ENCODE assay signal across 8 mouse cellular contexts in genomic region chr15:6840199-6840598, GRCm38 (mm10). TPM values are rescaled to one million over a fixed set of nuclear protein-coding genes. Genes with fewer than 3 reads are reported as not detected.
DNase-seq lines count a peak whose midpoint lies in the region; ATAC-seq lines count a peak whose summit lies in the region.

No protein-coding gene starts in this region.

- H3K27ac ChIP-seq in midbrain, embryonic 15.5 days = no peak overlapping the region

- peak; percentile 66 for ATAC-seq in midbrain, embryonic 15.5 days (replicated peaks)

- no peak overlapping the region for H3K4me2 ChIP-seq in midbrain, embryonic 15.5 days

- 59% methylated on average over 4 of the region's 4 CpGs for WGBS in midbrain, embryonic 15.5 days

- peak; percentile 14 for DNase-seq in cerebellum, adult 9-10 months
- DNase-seq in cerebellum, postnatal 36 days = no peak
- DNase-seq in left cerebral cortex, postnatal 14 days (ENCODE audit: low spot score in 2 of 2) = peak; percentile 8 to 48
- no peak for DNase-seq in left cerebral cortex, adult 8-10 months (ENCODE audit: low spot score in 2 of 2)
- DNase-seq in embryo, embryonic 11 days = peak; percentile 56
- DNase-seq in thymus, postnatal 0 days (ENCODE audit: low spot score) = no peak
- no peak for DNase-seq in T-cell, adult 2 months (ENCODE audit: low spot score)

- no peaks in the 10 kb centered on the region for H3K4me1 ChIP-seq in midbrain, embryonic 15.5 days

- H3K4me3 ChIP-seq in midbrain, embryonic 15.5 days = no peak overlapping the region

- no peaks in the 10 kb centered on the region for H3K27me3 ChIP-seq in midbrain, embryonic 15.5 days (replicated peaks)

- H3K36me3 ChIP-seq in midbrain, embryonic 15.5 days (replicated peaks) = no peaks in the 10 kb centered on the region

- intact Hi-C loops in left cerebral cortex, postnatal 14 days (cut with DNase I) = loop anchor here (5.0 to 10.0 kb wide), 2 partner anchors 42 to 605 kb away; no protein-coding TSS in a partner anchor

- no peak overlapping the region for H3K9ac ChIP-seq in midbrain, embryonic 15.5 days

- H3K9me3 ChIP-seq in midbrain, embryonic 15.5 days = no peaks in the 10 kb centered on the region

RNA-seq across cellular contexts. Expression of gene Osmr, which starts 34.6 kb away (rescaled TPM):
- total RNA-seq in left cerebral cortex, postnatal 14 days (2021) = 1 to 10 TPM; 3.3 to 3.8 TPM
- total RNA-seq in left cerebral cortex, adult 8-10 months (2022) = 1 to 10 TPM; 1.7 to 8.3 (median 3.9) TPM
- polyA plus RNA-seq in midbrain, embryonic 15.5 days (2015; fragmentation: Nextera tagmentation; extraction: Ambion mirVana) = 1.6 and 1.7 TPM in 2 replicates
- 5.4 and 6.0 TPM in 2 replicates for polyA plus RNA-seq in thymus, postnatal 0 days (2015; fragmentation: Nextera tagmentation; extraction: Ambion mirVana)

Comparison
In these comparisons a context has a peak if more than half of its experiments do, and no peak if none do; other contexts are left out.
1. DNase-seq: peak in cerebellum, adult 9-10 months (single experiment), left cerebral cortex, postnatal 14 days (2 of 2) and embryo, embryonic 11 days (single experiment); none in cerebellum, postnatal 36 days (0 of 2), left cerebral cortex, adult 8-10 months (0 of 2), thymus, postnatal 0 days (single experiment) and T-cell, adult 2 months (single experiment).